Mouse (Mus musculus): Measurements from ENCODE around the gene Mtus2. TPM values are rescaled to one million over a fixed set of nuclear protein-coding genes. Genes with fewer than 3 reads are reported as not detected.
A peak's percentile ranks its signal among the peaks of the same experiment; 100 is the strongest.

Gene Mtus2
- polyA plus RNA-seq (2014; fragmentation: Nextera tagmentation; extraction: Ambion mirVana), result 42.0 and 49.4 TPM in 2 replicates

DNA sequence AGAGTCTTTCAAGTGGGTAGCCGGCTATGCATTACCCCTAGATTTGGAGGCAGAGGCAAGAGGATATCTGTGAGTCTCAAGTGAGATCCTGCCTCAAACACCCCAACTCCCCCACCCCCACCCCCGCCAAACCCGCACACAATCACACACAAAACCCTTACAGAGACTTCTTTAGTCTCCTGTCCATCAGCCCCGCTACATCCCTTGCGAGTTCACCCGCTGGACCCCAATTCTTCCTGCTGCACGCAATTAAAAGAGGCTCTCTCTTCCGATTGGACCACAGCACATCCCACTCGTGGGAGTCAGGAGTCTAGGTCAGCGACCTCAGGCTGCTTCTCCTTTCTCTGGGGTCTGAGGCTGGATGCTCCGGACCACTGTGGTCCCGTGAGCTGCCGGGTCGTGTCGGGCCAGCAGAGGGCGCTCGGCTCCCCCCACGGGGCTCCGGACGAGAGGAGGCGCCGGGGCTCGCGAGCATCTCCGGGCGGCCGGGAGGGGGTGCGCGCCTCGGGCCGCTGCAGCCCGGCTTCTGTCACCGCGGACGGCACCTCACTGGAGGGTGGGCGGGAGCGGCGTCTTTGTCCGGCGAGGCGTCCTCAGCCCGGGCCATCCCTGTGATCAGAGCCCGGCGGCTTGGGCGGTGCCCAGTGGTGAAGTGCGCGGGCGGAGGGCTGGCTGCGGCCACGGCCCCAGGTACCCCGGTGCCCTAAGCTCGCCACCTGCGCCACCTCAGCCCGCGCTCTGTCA is at the start of gene Mtus2:
TSS of gene Mtus2 (plus strand) at position 500 of the 744 bp plus-strand sequence.
- no peaks in the 10 kb centered on the region for H3K36me3 ChIP-seq (replicated peaks; ENCODE audit: control insufficient read depth, insufficient read depth)
- DNase-seq (ENCODE audit: low spot score), result peak; percentile 87
- H3K4me1 ChIP-seq (replicated peaks; ENCODE audit: control insufficient read depth, insufficient read depth, low read length), result 0 out of 2 replicates have a peak, but pooled peaks cover 1% of the 10 kb centered on the region
- ATAC-seq (ENCODE audit: low FRiP score), result peak; percentile 92
- H3K27me3 ChIP-seq (ENCODE audit: control insufficient read depth, insufficient read depth, low read length), result 0 out of 2 replicates have a peak, but pooled peaks cover 3% of the 10 kb centered on the region
- peak within 1 kb of the TSS; percentile 75 for H3K4me2 ChIP-seq (replicated peaks)
- peak within 1 kb of the TSS; percentile 83 for H3K27ac ChIP-seq
- WGBS, result under 1% methylated on average over 55 of the region's 55 CpGs
- H3K9ac ChIP-seq, result peak within 1 kb of the TSS; percentile 78
- peak within 1 kb of the TSS; percentile 73 for H3K4me3 ChIP-seq (replicated peaks; ENCODE audit: low read length)
- no peaks in the 10 kb centered on the region for H3K9me3 ChIP-seq (ENCODE audit: control insufficient read depth, low read length)

DNA sequence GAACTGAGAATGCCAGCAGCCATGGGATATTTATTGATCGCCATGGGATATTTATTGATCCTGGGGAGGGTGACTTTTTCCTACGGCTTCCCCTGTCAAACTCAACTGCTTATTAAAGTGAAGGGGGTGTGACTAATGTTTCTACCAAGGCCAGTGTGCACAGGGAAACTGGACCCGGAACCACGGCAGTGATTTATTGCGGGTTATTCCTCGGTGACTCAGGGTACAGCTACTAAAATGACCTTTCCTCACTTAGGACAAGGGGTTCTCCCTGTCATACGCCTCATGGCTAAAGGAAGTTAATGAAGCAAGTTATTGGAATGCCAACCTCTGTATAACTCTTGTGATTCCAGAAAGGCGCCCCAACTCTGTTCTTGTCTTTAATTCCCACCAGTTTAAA is 49.3 kb upstream of the Mtus2 start:
- no peak for ATAC-seq (ENCODE audit: low FRiP score)
- WGBS, result 82% methylated on average over 8 of the region's 8 CpGs

DNA sequence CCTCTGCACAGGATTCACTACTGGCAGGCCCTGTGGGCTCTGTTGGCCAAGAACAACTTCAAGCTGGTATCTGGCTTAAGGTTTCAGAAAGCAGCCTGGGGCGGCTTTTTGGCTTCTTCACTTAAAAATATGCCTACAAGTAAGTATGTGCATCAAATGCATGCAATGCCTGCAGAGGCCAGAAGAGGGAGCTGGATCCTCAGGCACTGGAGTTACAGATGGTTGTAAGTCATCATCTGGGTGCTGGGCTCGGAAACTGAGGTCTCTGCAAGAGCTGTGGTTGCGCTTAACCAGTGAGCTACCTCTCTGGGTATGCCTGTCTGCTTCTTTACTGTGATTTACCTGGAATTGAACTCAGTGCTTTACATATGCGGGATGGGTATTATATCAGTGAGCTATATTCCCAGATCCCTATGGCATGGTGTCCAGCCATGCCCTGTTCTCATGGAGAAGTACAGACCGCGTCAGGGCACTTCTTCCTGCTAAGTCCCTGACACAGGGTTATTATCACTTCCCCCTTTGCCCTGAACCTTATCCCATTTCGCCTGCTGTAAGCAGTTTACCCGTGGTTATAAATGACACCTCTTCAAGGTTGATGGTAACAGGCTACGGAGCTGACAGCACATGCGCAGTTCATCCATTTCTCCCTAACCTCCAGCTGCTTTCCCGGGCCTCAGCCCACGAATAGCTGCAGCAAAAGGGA is 46.2 kb upstream of the Mtus2 start:
- no peak overlapping the region for H3K4me3 ChIP-seq (replicated peaks; ENCODE audit: low read length)
- H3K27ac ChIP-seq, result no peak overlapping the region
- ATAC-seq (ENCODE audit: low FRiP score) (no peak), DNase-seq (ENCODE audit: low spot score) (no peak)
- WGBS, result 84% methylated on average over 12 of the region's 12 CpGs
- no peaks in the 10 kb centered on the region for H3K4me1 ChIP-seq (replicated peaks; ENCODE audit: control insufficient read depth, insufficient read depth, low read length)
- H3K4me2 ChIP-seq (replicated peaks), result no peak overlapping the region
- H3K9me3 ChIP-seq (ENCODE audit: control insufficient read depth, low read length), result no peaks in the 10 kb centered on the region
- no peaks in the 10 kb centered on the region for H3K27me3 ChIP-seq (ENCODE audit: control insufficient read depth, insufficient read depth, low read length)
- H3K9ac ChIP-seq, result no peak overlapping the region
- H3K36me3 ChIP-seq (replicated peaks; ENCODE audit: control insufficient read depth, insufficient read depth), result no peaks in the 10 kb centered on the region

More for the DNA sequence above, 49.3 kb upstream of the Mtus2 start:
- Histone ChIP-seq H3K27me3 (ENCODE audit: control insufficient read depth, insufficient read depth, low read length) (no peaks in the 10 kb centered on the region), H3K27ac (no peak overlapping the region), H3K36me3 (replicated peaks; ENCODE audit: control insufficient read depth, insufficient read depth) (no peaks in the 10 kb centered on the region), H3K9ac (no peak overlapping the region), H3K4me3 (replicated peaks; ENCODE audit: low read length) (no peak overlapping the region), H3K4me1 (replicated peaks; ENCODE audit: control insufficient read depth, insufficient read depth, low read length) (no peaks in the 10 kb centered on the region), H3K4me2 (replicated peaks) (no peak overlapping the region), H3K9me3 (ENCODE audit: control insufficient read depth, low read length) (no peaks in the 10 kb centered on the region)
- no peak for DNase-seq (ENCODE audit: low spot score)

DNA sequence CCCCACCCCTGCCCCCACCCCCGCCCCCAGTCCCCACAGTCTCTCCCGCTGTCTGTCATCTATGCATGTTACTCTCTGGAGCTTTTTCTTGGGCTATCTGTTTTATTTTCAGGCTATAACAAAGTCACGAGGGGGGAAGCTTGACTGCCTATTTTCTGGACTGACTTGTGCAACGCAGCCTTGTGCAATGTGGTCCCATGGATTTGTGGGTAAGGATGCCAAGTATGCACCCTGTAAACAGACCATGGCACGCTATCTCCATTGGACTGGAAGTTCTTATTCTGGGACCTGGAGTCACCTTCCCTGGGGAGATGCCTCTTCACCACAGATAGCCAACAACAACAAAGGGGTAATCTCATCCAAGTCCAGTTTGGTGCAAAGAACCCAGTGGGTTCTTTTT is 45.4 kb upstream of the Mtus2 start:
- Histone ChIP-seq H3K9ac (no peak overlapping the region), H3K27ac (no peak overlapping the region), H3K4me2 (replicated peaks) (no peak overlapping the region), H3K27me3 (ENCODE audit: control insufficient read depth, insufficient read depth, low read length) (no peaks in the 10 kb centered on the region), H3K36me3 (replicated peaks; ENCODE audit: control insufficient read depth, insufficient read depth) (no peaks in the 10 kb centered on the region), H3K4me3 (replicated peaks; ENCODE audit: low read length) (no peak overlapping the region), H3K4me1 (replicated peaks; ENCODE audit: control insufficient read depth, insufficient read depth, low read length) (no peaks in the 10 kb centered on the region), H3K9me3 (ENCODE audit: control insufficient read depth, low read length) (no peaks in the 10 kb centered on the region)
- DNase-seq (ENCODE audit: low spot score) (no peak), ATAC-seq (ENCODE audit: low FRiP score) (no peak)
- WGBS, result 77% methylated on average over 5 of the region's 5 CpGs

DNA sequence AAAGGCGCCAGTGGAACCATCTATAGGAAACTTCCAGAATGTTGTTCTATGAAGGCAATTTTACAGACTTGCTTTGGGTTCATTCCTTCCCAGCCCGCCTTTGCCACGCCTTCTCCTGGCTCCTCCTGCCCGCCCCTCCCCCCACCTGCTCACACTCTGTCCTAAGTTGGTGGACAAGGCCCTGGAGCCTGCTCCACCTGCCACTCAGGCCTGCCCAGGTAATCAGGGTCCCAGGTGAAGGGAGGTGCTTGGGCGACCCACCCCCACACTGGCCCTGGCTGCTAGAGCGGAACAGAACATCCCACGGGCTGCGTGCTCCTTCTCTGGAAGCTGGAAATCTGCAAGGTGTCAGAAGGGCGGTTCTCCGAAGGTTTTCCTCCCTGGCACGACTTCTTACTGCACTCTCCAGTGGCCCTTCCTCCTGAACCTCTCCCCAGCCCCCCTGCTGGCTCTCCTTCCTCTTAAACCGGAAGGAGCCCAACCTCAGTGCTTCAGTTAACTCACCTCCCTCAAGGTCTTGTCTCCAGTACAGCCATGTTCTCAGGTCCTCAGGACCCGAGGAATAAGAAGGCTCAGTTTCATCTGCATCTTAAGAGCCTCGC is 43.8 kb upstream of the Mtus2 start:
- H3K4me2 ChIP-seq (replicated peaks), result no peak overlapping the region
- H3K27me3 ChIP-seq (ENCODE audit: control insufficient read depth, insufficient read depth, low read length), result no peaks in the 10 kb centered on the region
- no peak overlapping the region for H3K4me3 ChIP-seq (replicated peaks; ENCODE audit: low read length)
- ATAC-seq (ENCODE audit: low FRiP score), result no peak
- H3K4me1 ChIP-seq (replicated peaks; ENCODE audit: control insufficient read depth, insufficient read depth, low read length), result no peaks in the 10 kb centered on the region
- WGBS, result 40% methylated on average over 14 of the region's 14 CpGs
- no peak overlapping the region for H3K9ac ChIP-seq
- H3K9me3 ChIP-seq (ENCODE audit: control insufficient read depth, low read length), result no peaks in the 10 kb centered on the region
- no peaks in the 10 kb centered on the region for H3K36me3 ChIP-seq (replicated peaks; ENCODE audit: control insufficient read depth, insufficient read depth)
- no peak for DNase-seq (ENCODE audit: low spot score)
- no peak overlapping the region for H3K27ac ChIP-seq

DNA sequence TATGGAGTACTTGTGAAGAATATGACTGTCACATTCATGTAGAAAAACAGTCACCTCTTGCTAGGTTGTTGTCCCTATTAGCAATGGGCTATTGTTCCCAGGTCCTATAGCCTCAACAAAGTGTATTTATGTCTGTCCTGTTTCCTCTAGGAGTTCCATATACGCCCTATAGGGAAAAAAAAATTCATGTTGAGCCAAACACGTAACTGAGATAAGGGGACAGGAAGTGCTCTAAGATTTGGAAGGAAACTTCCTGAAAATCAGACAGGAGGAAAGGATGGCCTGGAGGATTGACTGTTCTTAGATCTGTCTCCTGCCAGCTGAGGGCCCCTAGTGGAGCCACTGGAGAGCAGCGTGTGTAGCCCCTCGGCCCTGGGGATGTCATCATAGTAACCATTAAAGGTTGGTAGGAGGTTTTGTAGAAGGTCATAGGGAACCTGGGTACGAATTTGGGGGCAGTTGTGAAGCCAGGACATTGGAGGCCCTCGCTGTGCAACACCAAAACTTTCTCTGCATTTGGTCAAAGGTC is 42.0 kb upstream of the Mtus2 start:
- no peaks in the 10 kb centered on the region for H3K36me3 ChIP-seq (replicated peaks; ENCODE audit: control insufficient read depth, insufficient read depth)
- no peaks in the 10 kb centered on the region for H3K9me3 ChIP-seq (ENCODE audit: control insufficient read depth, low read length)
- no peak for DNase-seq (ENCODE audit: low spot score)
- no peak overlapping the region for H3K4me2 ChIP-seq (replicated peaks)
- H3K4me3 ChIP-seq (replicated peaks; ENCODE audit: low read length), result no peak overlapping the region
- H3K9ac ChIP-seq, result no peak overlapping the region
- no peaks in the 10 kb centered on the region for H3K27me3 ChIP-seq (ENCODE audit: control insufficient read depth, insufficient read depth, low read length)
- ATAC-seq (ENCODE audit: low FRiP score), result no peak
- 58% methylated on average over 6 of the region's 6 CpGs for WGBS
- no peaks in the 10 kb centered on the region for H3K4me1 ChIP-seq (replicated peaks; ENCODE audit: control insufficient read depth, insufficient read depth, low read length)
- H3K27ac ChIP-seq, result no peak overlapping the region

DNA sequence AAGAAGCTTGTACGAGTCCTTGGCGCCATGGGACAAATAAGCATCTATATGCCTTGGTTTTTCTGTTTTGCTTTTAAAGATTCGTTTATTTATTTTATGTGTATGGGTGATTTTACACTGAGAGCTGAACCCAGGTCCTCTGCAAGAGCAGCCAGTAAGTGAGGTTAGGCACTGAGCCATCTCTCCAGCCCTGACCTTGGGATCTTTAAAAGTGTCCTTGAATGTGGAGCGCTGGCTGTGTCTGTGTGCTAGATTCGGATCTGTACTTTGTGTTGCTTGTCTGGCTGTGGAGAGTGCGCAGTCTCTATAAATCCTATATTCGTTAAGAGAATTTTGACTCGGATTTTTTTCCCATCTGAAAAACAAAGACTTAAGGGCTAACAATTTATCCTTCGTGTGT is 40.9 kb upstream of the Mtus2 start:
- no peak overlapping the region for H3K4me2 ChIP-seq (replicated peaks)
- no peaks in the 10 kb centered on the region for H3K9me3 ChIP-seq (ENCODE audit: control insufficient read depth, low read length)
- ATAC-seq (ENCODE audit: low FRiP score) (no peak), DNase-seq (ENCODE audit: low spot score) (no peak)
- no peak overlapping the region for H3K4me3 ChIP-seq (replicated peaks; ENCODE audit: low read length)
- no peaks in the 10 kb centered on the region for H3K27me3 ChIP-seq (ENCODE audit: control insufficient read depth, insufficient read depth, low read length)
- H3K27ac ChIP-seq, result no peak overlapping the region
- no peak overlapping the region for H3K9ac ChIP-seq
- H3K36me3 ChIP-seq (replicated peaks; ENCODE audit: control insufficient read depth, insufficient read depth), result no peaks in the 10 kb centered on the region
- 90% methylated on average over 9 of the region's 9 CpGs for WGBS
- H3K4me1 ChIP-seq (replicated peaks; ENCODE audit: control insufficient read depth, insufficient read depth, low read length), result no peaks in the 10 kb centered on the region

DNA sequence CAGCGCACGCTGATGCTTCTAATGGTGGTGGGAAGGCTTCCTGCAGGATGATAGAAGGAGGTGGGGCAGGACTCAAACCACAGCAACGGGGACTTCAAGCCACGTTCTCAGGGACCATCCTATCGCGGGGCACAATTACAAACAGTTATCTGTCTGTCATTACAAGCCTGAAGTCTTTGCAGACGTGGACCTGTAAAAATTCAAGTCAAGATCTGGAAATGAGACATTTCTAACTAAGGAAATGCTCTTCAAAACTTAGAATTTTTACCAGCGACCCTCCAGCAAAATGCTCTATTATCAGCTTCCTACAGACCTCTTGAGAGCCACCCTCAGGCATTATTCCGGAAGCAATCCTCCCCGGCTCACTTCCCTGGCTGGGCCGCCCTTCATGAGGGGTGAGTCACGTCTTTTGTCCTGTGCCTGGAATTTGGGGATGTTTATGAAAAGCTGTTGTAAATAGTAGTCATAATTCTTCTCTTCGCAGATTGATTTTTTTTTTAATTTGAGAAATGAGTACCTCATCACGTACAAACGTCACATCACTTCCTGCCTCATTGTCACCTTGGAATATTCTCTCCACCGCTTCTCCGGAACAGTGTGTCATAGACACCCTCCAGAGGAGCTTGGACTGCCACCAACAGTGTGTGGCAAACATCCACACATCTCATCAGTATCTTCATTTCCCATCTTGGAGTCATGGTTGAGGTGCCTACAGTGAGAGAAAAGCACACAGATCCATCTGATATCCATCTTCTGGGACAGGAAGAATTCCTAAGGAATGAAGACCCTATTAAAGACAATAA is 38.9 kb upstream of the Mtus2 start:
- no peaks in the 10 kb centered on the region for H3K36me3 ChIP-seq (replicated peaks; ENCODE audit: control insufficient read depth, insufficient read depth)
- no peak overlapping the region for H3K4me3 ChIP-seq (replicated peaks; ENCODE audit: low read length)
- H3K9ac ChIP-seq, result no peak overlapping the region
- H3K4me1 ChIP-seq (replicated peaks; ENCODE audit: control insufficient read depth, insufficient read depth, low read length), result no peaks in the 10 kb centered on the region
- no peak overlapping the region for H3K4me2 ChIP-seq (replicated peaks)
- ATAC-seq (ENCODE audit: low FRiP score) (no peak), DNase-seq (ENCODE audit: low spot score) (no peak)
- 78% methylated on average over 17 of the region's 17 CpGs for WGBS
- no peaks in the 10 kb centered on the region for H3K9me3 ChIP-seq (ENCODE audit: control insufficient read depth, low read length)
- H3K27ac ChIP-seq, result no peak overlapping the region
- H3K27me3 ChIP-seq (ENCODE audit: control insufficient read depth, insufficient read depth, low read length), result no peaks in the 10 kb centered on the region

All from hindbrain, embryonic 14.5 days (tissue).